Mouse (Mus musculus) lung, embryonic 16.5 days (tissue): ENCODE results near the gene Mrgpra2a. TPM values are rescaled to one million over a fixed set of nuclear protein-coding genes. Genes with fewer than 3 reads are reported as not detected.
"Not testable (repeated sequence)": the region's sequence is repeated elsewhere in the genome, so short reads cannot be mapped to it uniquely, and the experiment has no call there.

Experiments used
- ATAC-seq: fragments of 200-750 bp; cut with Nextera tagmentation; 2 replicates; pipeline ENCODE4 v1.8.0; 2017; ENCODE audit warnings: low read depth, mild to moderate bottlenecking, moderate library complexity
- H3K27ac ChIP-seq: fragments of 300-500 bp; sonication (generic); 2 replicates; pipeline ENCODE4 v1.5.1; 2014; ENCODE audit warnings: mild to moderate bottlenecking, control low read depth, low read length
- H3K27me3 ChIP-seq: fragments of 300-500 bp; sonication (generic); 2 replicates; pipeline ENCODE4 v1.6.1; 2014; ENCODE audit warnings: low read depth, low read length, mixed read lengths; ENCODE audit not compliant: control insufficient read depth, insufficient read depth
- H3K36me3 ChIP-seq: fragments of 300-500 bp; sonication (generic); 2 replicates; pipeline ENCODE4 v1.6.1; 2014; ENCODE audit warnings: low read length; ENCODE audit not compliant: control insufficient read depth, insufficient read depth
- H3K4me1 ChIP-seq: fragments of 300-500 bp; sonication (generic); replicated peaks from 2 replicates; pipeline ENCODE4 v1.6.1; 2014; ENCODE audit warnings: low read length, mixed read lengths; ENCODE audit not compliant: control insufficient read depth, insufficient read depth
- H3K4me2 ChIP-seq: fragments of 300-500 bp; sonication (generic); 2 replicates; pipeline ENCODE4 v1.6.1; 2014; ENCODE audit warnings: low read depth, low read length, control low read depth
- H3K4me3 ChIP-seq: fragments of 300-500 bp; sonication (generic); 2 replicates; pipeline ENCODE4 v1.5.1; 2014; ENCODE audit warnings: mild to moderate bottlenecking, low read length, control low read depth
- H3K9ac ChIP-seq: fragments of 300-500 bp; sonication (generic); 2 replicates; pipeline ENCODE4 v1.6.1; 2014; ENCODE audit warnings: low read length, control low read depth
- H3K9me3 ChIP-seq: fragments of 300-500 bp; sonication (generic); 2 replicates; pipeline ENCODE4 v1.6.1; 2016; ENCODE audit warnings: low read length; ENCODE audit not compliant: control insufficient read depth
- WGBS: fragments of 180-500 bp; shearing (Covaris S2); extraction: QIAGEN DNeasy Blood & Tissue Kit; methylation state at CpG from one replicate; pipeline ENCODE4 v1.1.7; 2014; 5-methylcytosine and 5-hydroxymethylcytosine counted together
- polyA plus RNA-seq: library from polyadenylated mRNA; unstranded; fragments of >200 nt; fragmentation: Nextera tagmentation; extraction: Ambion mirVana; gene quantifications from 2 replicates; pipeline ENCODE4 v1.2.1, GENCODE M21; 2015

Gene Mrgpra2a
- polyA plus RNA-seq: not detected in 2 replicates

- not testable (repeated sequence) for H3K9me3 ChIP-seq, H3K27ac ChIP-seq, ATAC-seq, H3K9ac ChIP-seq, H3K27me3 ChIP-seq, H3K4me2 ChIP-seq, H3K4me1 ChIP-seq, H3K4me3 ChIP-seq, H3K36me3 ChIP-seq
- no CpG with 5 or more reads among the region's 1 CpGs for WGBS
Observed at GRCm38 (mm10) chr7:47452015-47452414, at the start of gene Mrgpra2a. Gene Mrgpra2a, minus strand, starts transcription at chr7:47452139.

GRCm38 (mm10) chr7:47491266-47491665 lies 39.3 kb upstream of the Mrgpra2a start:
- not testable (repeated sequence) for H3K36me3 ChIP-seq, H3K27ac ChIP-seq, H3K9ac ChIP-seq, ATAC-seq, H3K4me1 ChIP-seq, H3K27me3 ChIP-seq, H3K9me3 ChIP-seq, H3K4me2 ChIP-seq, H3K4me3 ChIP-seq

GRCm38 (mm10) chr7:47489438-47489837 lies 37.5 kb upstream of the Mrgpra2a start:
- not testable (repeated sequence) for ATAC-seq, H3K27ac ChIP-seq, H3K4me3 ChIP-seq, H3K4me1 ChIP-seq, H3K36me3 ChIP-seq, H3K9ac ChIP-seq, H3K9me3 ChIP-seq, H3K4me2 ChIP-seq, H3K27me3 ChIP-seq
- WGBS: no CpG with 5 or more reads among the region's 1 CpGs

GRCm38 (mm10) chr7:47483181-47483580 lies 31.2 kb upstream of the Mrgpra2a start:
- H3K4me3 ChIP-seq, H3K27ac ChIP-seq, ATAC-seq, H3K4me2 ChIP-seq, H3K36me3 ChIP-seq, H3K4me1 ChIP-seq, H3K27me3 ChIP-seq, H3K9ac ChIP-seq, H3K9me3 ChIP-seq: not testable (repeated sequence)

GRCm38 (mm10) chr7:47473904-47474303 lies 22.0 kb upstream of the Mrgpra2a start:
- 25% methylated on average over 1 of the region's 3 CpGs for WGBS
- not testable (repeated sequence) for H3K9me3 ChIP-seq

GRCm38 (mm10) chr7:47465278-47465981 lies 13.5 kb upstream of the Mrgpra2a start:
- H3K4me3 ChIP-seq, H3K9me3 ChIP-seq, H3K36me3 ChIP-seq, H3K27me3 ChIP-seq, H3K4me1 ChIP-seq, H3K27ac ChIP-seq, H3K9ac ChIP-seq, H3K4me2 ChIP-seq, ATAC-seq: not testable (repeated sequence)

More at GRCm38 (mm10) chr7:47473904-47474303, 22.0 kb upstream of the Mrgpra2a start:
- H3K9ac ChIP-seq, H3K4me3 ChIP-seq, H3K4me2 ChIP-seq, H3K4me1 ChIP-seq, H3K27ac ChIP-seq, H3K27me3 ChIP-seq, H3K36me3 ChIP-seq, ATAC-seq: not testable (repeated sequence)

GRCm38 (mm10) chr7:47445729-47446128 lies 6.2 kb downstream of the Mrgpra2a start:
- H3K27ac ChIP-seq, H3K4me2 ChIP-seq, H3K4me3 ChIP-seq, H3K27me3 ChIP-seq, ATAC-seq, H3K9me3 ChIP-seq, H3K36me3 ChIP-seq, H3K4me1 ChIP-seq, H3K9ac ChIP-seq: not testable (repeated sequence)

GRCm38 (mm10) chr7:47436463-47436862 lies 15.5 kb downstream of the Mrgpra2a start:
- not testable (repeated sequence) for H3K27me3 ChIP-seq, H3K9ac ChIP-seq, ATAC-seq, H3K4me2 ChIP-seq, H3K27ac ChIP-seq, H3K4me3 ChIP-seq, H3K4me1 ChIP-seq, H3K9me3 ChIP-seq, H3K36me3 ChIP-seq
- 21% methylated on average over 1 of the region's 2 CpGs for WGBS

- not testable (repeated sequence) for ATAC-seq, H3K9ac ChIP-seq, H3K9me3 ChIP-seq, H3K27me3 ChIP-seq, H3K27ac ChIP-seq, H3K36me3 ChIP-seq, H3K4me1 ChIP-seq, H3K4me3 ChIP-seq, H3K4me2 ChIP-seq
Observed at GRCm38 (mm10) chr7:47427815-47428508, 24.0 kb downstream of the Mrgpra2a start.
